Mouse (Mus musculus): ENCODE results near the gene Metrnl.
"Not testable (repeated sequence)": the region's sequence is repeated elsewhere in the genome, so short reads cannot be mapped to it uniquely, and the experiment has no call there.

Gene Metrnl

DNA sequence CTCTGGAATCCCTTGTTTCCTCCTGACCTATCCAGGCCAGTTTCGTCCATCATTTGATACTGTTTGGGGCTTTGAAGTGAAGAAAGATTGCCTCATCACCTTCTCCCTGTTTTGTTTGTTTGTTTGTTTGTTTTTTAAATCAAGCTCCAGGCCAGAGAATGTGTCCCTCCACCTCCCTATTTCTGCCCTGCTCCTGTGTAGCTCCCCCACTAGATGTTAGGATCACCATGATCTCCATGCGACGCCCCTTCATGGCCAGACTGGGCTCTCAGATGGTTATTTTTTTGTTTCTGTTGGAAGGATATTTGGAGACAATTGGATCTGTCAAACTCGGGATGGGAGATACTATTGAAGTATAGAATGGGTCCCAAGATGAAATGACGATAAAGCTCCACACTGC is at the start of gene Metrnl:
Metrnl (plus strand) TSS at position 301 of the 400 bp plus-strand sequence.
- DNase-seq (ENCODE audit: low spot score) = no peak

- no peak for DNase-seq (ENCODE audit: low spot score)
These were observed 49.8 kb upstream of the Metrnl start for GRCm38 (mm10) chr11:121651556-121651955.

DNA sequence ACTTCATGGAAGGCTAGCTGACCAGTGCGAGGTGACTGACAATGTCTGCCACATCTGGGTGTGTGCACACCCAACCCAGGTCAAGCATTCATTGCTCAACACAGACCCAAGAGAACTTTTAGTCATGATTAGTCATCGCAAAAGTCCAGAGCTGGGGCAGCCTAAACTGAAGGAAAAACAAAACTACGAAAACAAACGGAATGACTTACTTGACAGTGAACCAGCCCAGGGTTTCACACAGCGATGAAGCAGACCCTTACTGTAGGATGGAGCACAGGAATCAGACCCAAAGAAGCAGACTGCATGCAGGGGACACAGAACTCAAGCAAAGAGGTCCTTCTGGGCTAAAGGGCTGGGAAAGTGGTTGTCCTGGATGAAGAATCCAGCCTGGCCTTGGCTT is 49.4 kb upstream of the Metrnl start:
- DNase-seq (ENCODE audit: low spot score) = no peak

GRCm38 (mm10) chr11:121652547-121653305 is 48.6 kb upstream of the Metrnl start:
- DNase-seq (ENCODE audit: low spot score) = peak; percentile 74

DNA sequence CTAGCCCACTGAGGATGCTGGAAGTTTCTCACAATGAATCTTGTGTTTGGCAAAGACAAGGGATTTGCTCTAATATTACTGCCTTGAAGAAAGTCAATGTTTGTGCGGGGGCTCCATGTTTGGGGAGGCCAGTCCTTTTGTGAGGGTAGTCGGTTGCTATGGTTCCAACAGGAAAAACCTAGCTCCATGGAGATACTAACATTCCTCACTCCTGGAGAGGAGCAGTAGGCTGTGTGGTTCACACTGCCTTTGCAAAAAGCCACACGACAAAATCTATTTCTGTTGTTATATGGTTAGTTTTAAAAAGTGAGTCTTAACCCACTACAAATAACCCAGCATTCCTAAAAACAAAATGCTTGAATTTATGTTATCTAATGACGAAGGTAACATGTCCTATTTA is 47.7 kb upstream of the Metrnl start:
- no peak for DNase-seq (ENCODE audit: low spot score)

GRCm38 (mm10) chr11:121654406-121654945 is 46.9 kb upstream of the Metrnl start:
- DNase-seq (ENCODE audit: low spot score) = no peak

GRCm38 (mm10) chr11:121655166-121655806 is 46.1 kb upstream of the Metrnl start:
- no peak for DNase-seq (ENCODE audit: low spot score)

DNA sequence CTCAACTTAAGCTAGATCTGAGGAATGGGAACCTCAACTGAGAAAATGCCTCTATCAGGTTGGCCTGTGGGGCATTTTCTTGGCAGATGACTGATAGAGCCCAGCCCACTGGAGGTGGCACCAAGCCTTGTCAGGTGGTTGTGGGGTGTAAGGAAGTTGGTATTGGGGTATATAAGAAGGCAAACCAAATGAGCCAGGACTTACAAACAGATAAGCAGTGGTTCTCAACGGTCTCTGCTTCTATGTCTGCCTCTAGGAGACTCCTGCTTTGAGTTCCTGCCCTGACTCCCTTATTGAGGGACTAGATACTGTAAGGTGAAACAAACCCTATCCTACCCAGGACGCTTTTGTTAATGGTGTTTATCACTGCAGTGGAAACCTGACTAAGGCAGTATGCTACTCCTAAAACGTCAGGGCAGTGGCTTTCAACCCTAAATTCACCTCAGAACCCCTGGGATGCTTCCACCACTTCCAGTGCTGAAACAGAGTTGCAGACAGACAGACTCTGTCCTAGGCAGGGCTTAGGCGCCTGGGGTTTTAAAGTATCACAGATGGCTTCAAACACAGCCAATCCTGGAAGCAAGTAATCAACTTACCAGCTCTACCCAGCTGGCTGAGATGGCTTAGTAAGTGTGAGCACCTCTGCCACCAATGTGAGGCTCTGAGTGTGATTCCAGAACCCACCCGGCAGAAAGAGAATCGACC is 45.4 kb upstream of the Metrnl start:
- DNase-seq (ENCODE audit: low spot score) = no peak

GRCm38 (mm10) chr11:121658151-121658550 is 43.2 kb upstream of the Metrnl start:
- no peak for DNase-seq (ENCODE audit: low spot score)

DNA sequence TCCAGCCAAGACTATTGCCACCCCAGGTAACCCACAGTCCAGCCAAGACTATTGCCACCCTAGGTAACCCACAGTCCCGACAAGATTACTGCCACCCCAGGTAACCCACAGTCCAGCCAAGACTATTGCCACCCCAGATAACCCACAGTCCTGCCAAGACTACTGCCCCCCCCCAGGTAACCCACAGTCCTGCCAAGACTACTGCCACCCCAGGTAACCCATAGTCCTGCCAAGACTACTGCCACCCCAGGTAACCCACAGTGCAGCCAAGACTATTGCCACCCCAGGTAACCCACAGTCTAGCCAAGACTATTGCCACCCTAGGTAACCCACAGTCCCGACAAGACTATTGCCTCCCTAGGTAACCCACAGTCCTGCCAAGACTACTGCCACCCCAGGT is 40.7 kb upstream of the Metrnl start:
- not testable (repeated sequence) for DNase-seq (ENCODE audit: low spot score)

- DNase-seq (ENCODE audit: low spot score) = no peak
These were observed 40.2 kb upstream of the Metrnl start for GRCm38 (mm10) chr11:121661116-121661515.

GRCm38 (mm10) chr11:121667541-121667940 is 33.8 kb upstream of the Metrnl start:
- DNase-seq (ENCODE audit: low spot score) = no peak

GRCm38 (mm10) chr11:121668776-121669175 is 32.6 kb upstream of the Metrnl start:
- no peak for DNase-seq (ENCODE audit: low spot score)

DNA sequence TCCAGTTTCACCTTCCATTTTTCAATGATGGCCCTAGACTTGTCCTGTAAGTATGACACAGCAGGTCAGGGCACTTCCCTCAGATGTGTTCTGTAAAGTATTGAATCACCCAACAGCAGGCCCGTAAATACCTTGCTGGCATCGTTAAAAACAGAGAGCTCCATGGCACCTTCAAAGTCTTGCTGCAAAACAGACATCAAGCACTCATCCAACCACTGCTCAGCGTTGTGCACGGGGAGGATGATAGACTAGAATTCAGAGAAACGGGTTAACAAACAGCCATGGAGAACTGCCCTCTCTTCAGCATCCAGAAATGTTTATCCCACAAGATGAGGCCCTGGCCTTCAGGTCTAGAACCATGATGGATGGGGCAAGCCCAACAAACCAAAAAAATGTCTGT is 30.4 kb upstream of the Metrnl start:
- DNase-seq (ENCODE audit: low spot score) = no peak

GRCm38 (mm10) chr11:121672312-121672989 is 28.9 kb upstream of the Metrnl start:
- DNase-seq (ENCODE audit: low spot score) = no peak

GRCm38 (mm10) chr11:121672990-121673572 is 28.3 kb upstream of the Metrnl start, which contains the start of gene B3gntl1:
B3gntl1 (minus strand) TSS chr11:121673153.
- DNase-seq (ENCODE audit: low spot score) = peak; percentile 99

DNA sequence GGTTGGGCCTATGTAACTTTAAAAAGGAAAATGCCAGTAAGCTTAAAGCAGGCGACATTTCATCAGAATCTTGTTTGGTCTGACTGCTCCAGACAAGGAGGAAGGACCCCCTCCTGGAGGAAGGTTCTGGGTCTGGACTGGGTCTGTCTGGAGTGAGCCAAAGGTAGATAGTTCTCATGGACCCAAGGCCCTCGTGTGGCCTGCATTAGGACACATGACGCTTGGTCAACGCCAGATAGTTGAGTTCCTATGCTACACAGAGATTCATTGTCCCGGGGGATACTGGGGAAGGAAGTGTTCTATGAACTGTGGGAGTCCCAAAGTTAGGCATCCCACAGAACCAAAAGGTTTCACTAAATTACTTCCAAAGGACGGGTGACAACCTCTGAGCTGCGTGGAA is 27.7 kb upstream of the Metrnl start:
- no peak for DNase-seq (ENCODE audit: low spot score)

DNA sequence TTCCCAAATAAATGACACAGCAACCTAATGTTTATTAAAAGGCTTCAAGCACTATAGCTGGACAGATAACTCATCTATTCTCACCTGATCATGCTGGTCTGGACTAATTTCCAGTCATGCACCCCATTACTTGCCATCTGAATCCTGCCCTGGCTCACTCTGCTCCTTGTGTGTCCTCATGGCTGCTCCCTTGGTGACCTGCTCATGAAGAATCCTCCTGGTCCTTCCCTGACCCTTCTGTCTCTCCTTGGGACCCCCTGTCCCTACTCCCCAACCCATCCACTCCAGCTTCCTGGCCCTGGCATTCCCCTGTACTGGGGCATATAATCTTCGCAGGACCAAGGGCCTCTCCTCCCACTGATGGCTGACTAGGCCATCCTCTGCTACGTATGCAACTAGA is 24.5 kb upstream of the Metrnl start:
- DNase-seq (ENCODE audit: low spot score) = no peak

DNA sequence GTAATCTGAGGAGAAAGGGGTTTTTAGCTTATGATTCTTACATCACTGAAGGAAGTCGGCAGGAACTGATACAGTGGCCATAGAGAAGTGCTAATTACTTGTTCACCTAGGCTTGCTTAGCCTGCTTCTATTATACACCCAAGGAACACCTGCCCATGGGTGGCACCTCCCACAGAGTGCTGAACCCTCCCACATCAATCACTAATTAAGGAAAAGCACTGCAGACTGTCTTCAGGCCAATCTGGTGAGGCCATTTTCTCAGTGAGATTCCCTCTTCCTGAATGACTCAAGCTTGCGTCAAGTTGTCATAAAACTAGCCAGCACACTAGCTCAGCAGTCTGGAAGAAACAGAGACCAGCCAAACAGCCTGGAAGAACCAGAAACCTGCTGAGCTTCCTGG is 21.8 kb upstream of the Metrnl start:
- no peak for DNase-seq (ENCODE audit: low spot score)

DNA sequence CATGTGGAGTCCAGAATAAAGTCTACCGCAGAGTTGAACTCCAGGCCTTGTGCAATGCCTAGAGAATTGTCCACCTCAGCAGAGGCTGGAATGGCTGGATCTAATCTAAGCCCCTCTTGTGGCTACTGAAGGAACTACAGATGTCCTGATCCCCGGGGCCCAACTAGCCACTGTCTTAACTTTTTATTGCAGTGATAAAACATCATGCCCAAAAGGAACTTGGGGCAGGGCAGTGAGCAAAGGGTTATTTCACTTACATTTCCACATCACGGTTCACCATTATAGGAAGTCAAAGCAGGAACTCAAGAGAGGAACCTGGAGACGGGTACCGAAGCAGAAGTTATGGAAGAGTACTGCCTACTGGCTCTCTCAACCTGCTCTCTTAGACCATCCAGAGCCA is 20.6 kb upstream of the Metrnl start:
- no peak for DNase-seq (ENCODE audit: low spot score)

DNA sequence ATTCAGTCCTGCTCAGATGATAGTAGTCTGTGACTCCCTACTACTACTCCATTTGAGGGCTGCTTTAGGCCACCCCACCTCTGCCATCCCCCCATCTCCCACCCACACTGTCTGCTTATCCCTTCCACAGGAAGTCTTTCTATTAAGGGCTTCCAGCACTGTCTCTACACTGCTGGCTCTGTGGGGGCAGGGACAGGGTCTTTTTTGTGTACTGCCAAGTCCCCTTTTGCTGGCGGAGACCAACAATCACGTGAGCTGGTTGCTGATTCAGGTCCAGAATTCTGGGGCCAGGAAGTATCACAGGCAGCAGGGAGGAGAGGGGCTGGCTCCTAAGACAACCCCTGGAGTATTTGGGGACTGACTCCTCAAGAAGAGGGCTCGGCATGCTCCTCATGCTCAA is 18.1 kb upstream of the Metrnl start:
- no peak for DNase-seq (ENCODE audit: low spot score)

DNA sequence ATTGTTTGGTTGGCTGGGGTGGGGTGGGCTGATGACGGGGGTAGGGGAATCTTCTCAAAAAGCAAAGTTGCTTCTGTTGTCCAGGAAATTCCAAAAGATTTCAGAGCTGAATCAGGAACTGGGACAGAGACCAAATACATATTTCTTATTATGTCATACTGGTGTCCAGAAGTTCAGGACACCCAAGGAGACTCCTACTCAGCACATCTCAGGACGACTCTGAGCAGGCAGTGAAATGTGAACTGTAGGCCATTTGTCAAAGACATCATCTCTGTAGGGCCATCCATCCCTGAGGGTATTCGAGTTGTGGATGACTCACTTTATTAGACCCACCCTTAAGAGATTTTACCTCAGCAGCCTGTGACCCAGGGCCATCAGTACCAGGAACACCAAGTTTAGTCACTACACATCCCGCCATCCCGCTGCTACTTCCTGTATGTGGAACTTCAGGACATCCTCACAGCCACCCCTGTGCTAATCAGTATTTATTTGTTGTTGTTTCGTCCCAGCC is 15.8 kb upstream of the Metrnl start:
- DNase-seq (ENCODE audit: low spot score) = no peak
